Mouse (Mus musculus) lung, postnatal 0 days (tissue): ENCODE results near the gene Prkcb.

ENCODE experiments used
- CTCF ChIP-seq: IDR thresholded peaks from 2 replicates; pipeline ENCODE4 v1.5.1; 2016; ENCODE audit warnings: antibody characterized with exemption, mild to moderate bottlenecking
- EP300 ChIP-seq: IDR thresholded peaks from 2 replicates; pipeline ENCODE4 v1.6.1; 2016; ENCODE audit warnings: antibody characterized with exemption, mild to moderate bottlenecking, control low read depth

DNA sequence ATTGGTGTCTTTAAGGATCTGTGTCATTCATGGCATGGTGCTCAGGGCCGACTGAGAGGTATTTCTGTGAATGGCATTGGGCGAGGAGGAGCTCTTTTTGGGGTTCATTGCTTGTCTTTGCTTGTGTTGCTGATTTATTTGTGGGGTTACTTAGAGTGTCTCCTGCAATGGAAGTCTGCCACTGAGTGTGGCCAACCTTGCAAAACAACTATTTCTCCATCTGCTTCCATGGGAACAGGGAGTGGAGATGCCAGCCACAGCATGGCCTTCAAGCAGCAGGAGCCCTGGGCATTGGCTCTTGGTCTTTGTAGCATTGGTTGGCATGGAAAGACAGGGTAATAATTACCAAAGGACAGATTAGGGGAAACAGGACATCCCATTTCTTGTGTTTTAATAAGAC lies 50.9 kb downstream of the Prkcb start:
- no peak for TF ChIP-seq CTCF
- no peak for TF ChIP-seq EP300
